Mouse (Mus musculus) heart, adult 2 months (tissue): ENCODE measurements around the gene Plet1. TPM values are rescaled to one million over a fixed set of nuclear protein-coding genes. Genes with fewer than 3 reads are reported as not detected.

Experiments
- DNase-seq, 2 experiments: peaks; one replicate each; pipeline ENCODE4 v3.0.0; 2021
- H3K27ac ChIP-seq: fragments of 200-600 bp; 2 replicates; pipeline ENCODE4 v1.8.1; 2022
- H3K27me3 ChIP-seq: fragments of 200-500 bp; 2 replicates; pipeline ENCODE4 v1.6.1; 2012; ENCODE audit warnings: mild to moderate bottlenecking, low read length, inconsistent platforms, mixed read lengths; ENCODE audit not compliant: control insufficient read depth, insufficient read depth
- H3K36me3 ChIP-seq: fragments of 200-500 bp; 2 replicates; pipeline ENCODE4 v1.6.1; 2012; ENCODE audit warnings: low read length, inconsistent platforms; ENCODE audit not compliant: control insufficient read depth, insufficient read depth
- H3K4me1 ChIP-seq: fragments of 200-500 bp; 2 replicates; pipeline ENCODE4 v1.6.1; 2011; ENCODE audit warnings: low read length; ENCODE audit not compliant: control insufficient read depth, insufficient read depth
- H3K4me3 ChIP-seq: fragments of 200-600 bp; 2 replicates; pipeline ENCODE4 v1.8.1; 2022
- H3K79me2 ChIP-seq: fragments of 200-500 bp; replicated peaks from 2 replicates; pipeline ENCODE4 v1.6.1; 2012; ENCODE audit warnings: mild to moderate bottlenecking, inconsistent platforms, low read length, moderate library complexity, mixed read lengths; ENCODE audit not compliant: control insufficient read depth, insufficient read depth
- H3K9ac ChIP-seq: fragments of 200-500 bp; 2 replicates; pipeline ENCODE4 v1.6.1; 2012; ENCODE audit warnings: low read depth, mild to moderate bottlenecking, control low read depth, inconsistent platforms, low read length, mixed read lengths
- CTCF ChIP-seq: fragments of 200-600 bp; IDR thresholded peaks from 2 replicates; pipeline ENCODE4 v1.8.1; 2022; ENCODE audit warnings: antibody characterized with exemption, mild to moderate bottlenecking, moderate library complexity
- EP300 ChIP-seq: fragments of 200-500 bp; IDR thresholded peaks from 2 replicates; pipeline ENCODE4 v1.6.1; 2011; ENCODE audit warnings: low read depth, low read length, control low read depth; ENCODE audit not compliant: insufficient read depth
- POLR2A ChIP-seq: fragments of 200-500 bp; IDR thresholded peaks from 2 replicates; pipeline ENCODE4 v1.6.1; 2011; ENCODE audit warnings: mild to moderate bottlenecking, low read depth, low read length, control low read depth; ENCODE audit not compliant: insufficient read depth
- WGBS: fragments of 180-500 bp; shearing (Covaris S2); methylation state at CpG from one replicate; pipeline ENCODE4 v1.1.7; 2018; 5-methylcytosine and 5-hydroxymethylcytosine counted together
- intact Hi-C: fragments of 180-260 bp; cut with DNase I; formaldehyde crosslinking; loops from one replicate; pipeline ENCODE4 v1.15.1; 2025
- polyA plus RNA-seq: library from polyadenylated mRNA; depleted of rRNA; stranded (reverse); fragments of >200 nt; gene quantifications from 2 replicates; pipeline ENCODE4 v1.2.3, GENCODE M21; 2012
- total RNA-seq, 2 experiments: library from RNA; stranded (reverse); gene quantifications; 2 replicates each; pipeline ENCODE4 v1.2.3; 2021

Gene Plet1
- total and polyA plus RNA-seq, 3 experiments, result 0.82 to 4.0 (median 2.0) TPM

DNA sequence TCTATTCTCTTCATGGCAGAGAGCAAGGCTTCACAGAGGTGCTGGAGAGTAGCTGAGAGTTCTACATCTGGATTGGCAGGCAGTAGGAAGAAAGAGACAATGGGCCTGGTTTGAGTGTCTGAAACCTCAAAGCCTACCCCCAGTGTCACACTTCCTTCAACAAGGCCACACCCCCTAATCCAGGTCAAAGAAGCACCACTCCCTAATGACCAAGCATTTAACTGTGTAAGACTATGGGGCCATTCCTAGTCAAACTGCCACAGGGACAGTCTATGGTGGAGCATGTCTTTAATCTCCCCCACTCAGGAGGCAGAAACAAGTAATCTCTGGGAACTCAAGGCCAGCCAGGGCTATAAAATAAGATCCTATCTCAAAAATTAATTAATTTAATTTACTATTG, 3.5 kb upstream of the Plet1 start:
- Histone ChIP-seq H3K27ac (no peak overlapping the region), H3K4me1 (no peaks in the 10 kb centered on the region; the same call in 1 of the 2 replicates), H3K79me2 (no peaks in the 10 kb centered on the region), H3K27me3 (no peaks in the 10 kb centered on the region), H3K36me3 (no peaks in the 10 kb centered on the region), H3K9ac (no peak overlapping the region), H3K4me3 (no peak overlapping the region)
- intact Hi-C loops, result no loop called here
- no peak for DNase-seq
- TF ChIP-seq POLR2A (no peak), EP300 (no peak), CTCF (no peak)

DNA sequence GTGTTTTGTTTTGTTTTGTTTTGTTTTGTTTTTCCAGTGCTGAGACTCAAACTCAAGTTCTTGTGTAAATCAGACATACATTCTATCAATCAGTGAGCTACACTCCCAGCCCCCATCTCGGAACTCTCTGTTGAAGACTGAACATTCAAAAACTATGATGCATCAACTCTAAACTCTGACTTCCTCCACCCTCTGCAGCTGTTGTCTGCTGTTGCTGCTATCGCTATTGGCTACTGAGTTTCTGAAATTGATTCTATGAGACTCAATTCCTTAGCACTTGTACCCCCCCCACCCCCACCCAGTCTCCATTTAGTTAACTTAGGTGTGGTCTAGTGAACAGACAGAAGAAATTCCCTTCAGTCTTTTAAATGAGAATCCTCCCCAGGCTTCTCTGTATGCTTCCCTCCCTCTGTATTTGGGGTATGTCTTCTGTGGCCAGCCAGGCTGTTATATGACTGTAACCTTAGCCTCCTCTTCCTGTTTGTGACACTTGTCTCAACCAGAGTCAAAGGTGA, 2.7 kb upstream of the Plet1 start:
- TF ChIP-seq EP300 (no peak), POLR2A (no peak), CTCF (no peak)
- Histone ChIP-seq H3K36me3 (no peaks in the 10 kb centered on the region), H3K9ac (no peak overlapping the region), H3K4me1 (no peaks in the 10 kb centered on the region; the same call in 1 of the 2 replicates), H3K27me3 (no peaks in the 10 kb centered on the region), H3K79me2 (no peaks in the 10 kb centered on the region), H3K27ac (no peak overlapping the region), H3K4me3 (no peak overlapping the region)
- WGBS, result 67% methylated on average over 2 of the region's 2 CpGs
- intact Hi-C loops, result no loop called here
- DNase-seq, result no peak

DNA sequence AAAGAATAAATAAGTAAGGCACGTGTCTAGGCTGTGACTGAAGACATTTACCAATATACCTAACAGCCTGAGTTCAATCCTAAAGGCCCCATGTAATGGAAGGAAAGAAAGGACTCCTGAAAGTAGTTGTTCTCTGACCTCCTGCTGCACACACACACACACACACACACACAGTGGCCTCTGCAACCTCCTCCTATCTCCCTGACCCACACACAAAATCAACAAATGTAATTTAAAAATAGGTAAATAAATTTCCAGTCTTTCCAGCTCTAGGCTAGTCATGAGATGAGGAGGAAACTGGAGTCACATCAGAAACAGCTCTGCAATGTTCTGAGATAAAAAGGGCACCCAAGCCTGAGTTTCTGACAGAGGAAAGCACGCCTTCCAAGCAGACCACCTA, 548 bp upstream of the Plet1 start:
- H3K79me2 ChIP-seq, result no peaks in the 10 kb centered on the region
- no peaks in the 10 kb centered on the region for H3K27me3 ChIP-seq
- 75% methylated on average over 2 of the region's 2 CpGs for WGBS
- no peak overlapping the region for H3K9ac ChIP-seq
- H3K36me3 ChIP-seq, result no peaks in the 10 kb centered on the region
- peaks cover 2% of the 10 kb centered on the region for H3K4me1 ChIP-seq
- intact Hi-C loops, result no loop called here
- H3K4me3 ChIP-seq, result no peak overlapping the region
- DNase-seq, result no peak
- no peak for TF ChIP-seq EP300
- no peak for TF ChIP-seq CTCF
- no peak overlapping the region for H3K27ac ChIP-seq

DNA sequence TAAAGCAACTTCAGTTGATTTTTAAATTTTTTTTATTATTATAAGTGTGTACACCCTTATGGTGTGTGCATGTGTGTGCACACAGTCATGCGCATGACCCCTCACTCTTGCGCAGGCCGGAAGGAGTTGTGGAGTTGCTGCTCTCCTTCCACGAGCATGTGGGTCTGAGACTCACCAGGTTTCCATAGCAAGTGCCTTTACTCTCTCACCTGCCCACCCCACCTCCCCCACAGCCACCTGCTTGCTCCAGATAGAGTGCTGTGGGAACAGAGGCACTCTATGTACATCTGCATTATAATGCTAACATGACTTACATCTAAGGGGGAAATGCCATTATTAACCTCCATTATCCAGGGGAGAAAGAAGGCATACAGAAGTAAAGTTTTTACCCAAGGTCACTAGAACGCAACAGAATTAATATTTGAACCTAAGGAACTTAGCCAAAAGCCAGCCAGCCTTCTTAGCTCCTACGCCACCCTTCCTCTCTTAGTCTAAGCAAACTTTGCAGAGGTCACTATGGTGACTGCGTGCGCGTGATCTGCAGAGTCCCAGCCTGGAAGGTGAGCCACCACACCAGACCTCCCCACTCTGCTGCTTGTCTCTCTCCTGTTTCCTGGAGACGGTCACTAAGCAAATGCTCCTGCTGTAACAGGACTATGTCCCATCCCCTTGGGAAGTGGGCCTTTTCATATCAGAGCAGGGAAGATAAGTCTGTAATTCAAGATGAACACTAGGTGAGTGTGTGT, 1.3 kb downstream of the Plet1 start:
- TF ChIP-seq POLR2A (no peak), CTCF (no peak), EP300 (no peak)
- 70% methylated on average over 10 of the region's 10 CpGs for WGBS
- intact Hi-C loops, result no loop called here
- Histone ChIP-seq H3K9ac (no peak overlapping the region), H3K79me2 (no peaks in the 10 kb centered on the region), H3K27ac (no peak overlapping the region), H3K36me3 (no peaks in the 10 kb centered on the region), H3K27me3 (no peaks in the 10 kb centered on the region), H3K4me3 (no peak overlapping the region), H3K4me1 (peaks cover 2% of the 10 kb centered on the region; the same call in 1 of the 2 replicates)
- DNase-seq, result peak in 1 of 2 experiments; percentile 15

DNA sequence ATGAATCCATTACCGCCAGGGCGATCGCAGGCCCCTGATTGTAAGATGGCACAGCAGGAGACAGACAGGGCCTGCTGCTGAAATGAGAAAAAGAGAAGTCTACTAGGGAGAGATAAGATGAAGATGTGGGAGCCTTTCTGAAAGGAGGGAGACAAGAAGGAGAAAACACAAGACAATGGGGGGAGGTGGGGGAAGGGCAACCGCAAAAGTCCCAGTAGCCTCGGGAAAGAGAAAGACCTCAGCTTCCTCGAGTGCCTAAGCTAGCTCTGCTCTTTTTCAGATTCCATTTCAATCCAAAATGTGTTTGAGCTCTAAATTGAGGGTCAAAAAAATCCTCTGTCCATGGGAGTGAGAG, 1.8 kb downstream of the Plet1 start:
- no peaks in the 10 kb centered on the region for H3K36me3 ChIP-seq
- intact Hi-C loops, result no loop called here
- no peak overlapping the region for H3K9ac ChIP-seq
- peaks cover 2% of the 10 kb centered on the region; the same call in 1 of the 2 replicates for H3K4me1 ChIP-seq
- H3K27ac ChIP-seq, result no peak overlapping the region
- no peaks in the 10 kb centered on the region for H3K27me3 ChIP-seq
- no peaks in the 10 kb centered on the region for H3K79me2 ChIP-seq
- DNase-seq, result no peak
- H3K4me3 ChIP-seq, result no peak overlapping the region
- no peak for TF ChIP-seq CTCF
- no peak for TF ChIP-seq POLR2A
- TF ChIP-seq EP300, result no peak
- WGBS, result 41% methylated on average over 6 of the region's 6 CpGs

DNA sequence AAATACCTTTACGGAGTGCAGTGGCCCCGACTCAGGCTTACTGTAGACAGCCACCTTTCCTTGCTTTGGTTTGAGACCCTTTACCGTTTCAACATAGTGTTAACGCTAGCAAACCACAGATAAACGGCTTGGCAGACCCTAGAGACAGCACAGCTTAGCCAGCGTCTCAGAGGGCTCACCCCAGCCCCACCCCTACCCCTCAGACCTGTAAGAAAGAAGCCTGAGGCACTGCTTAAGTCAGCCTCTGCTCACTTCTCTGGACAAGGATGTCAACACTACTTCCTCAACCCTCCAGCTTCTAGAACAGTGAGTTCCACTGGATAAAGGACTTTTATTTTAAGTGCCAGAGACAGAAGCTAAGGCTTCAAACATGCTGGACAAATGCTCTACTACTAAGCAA, 2.2 kb downstream of the Plet1 start:
- H3K79me2 ChIP-seq, result no peaks in the 10 kb centered on the region
- no peaks in the 10 kb centered on the region for H3K36me3 ChIP-seq
- no peak overlapping the region for H3K9ac ChIP-seq
- TF ChIP-seq POLR2A (no peak), EP300 (no peak), CTCF (no peak)
- no peak overlapping the region for H3K27ac ChIP-seq
- WGBS, result 32% methylated on average over 6 of the region's 6 CpGs
- no peaks in the 10 kb centered on the region for H3K27me3 ChIP-seq
- intact Hi-C loops, result no loop called here
- H3K4me3 ChIP-seq, result no peak overlapping the region
- no peak for DNase-seq
- H3K4me1 ChIP-seq, result peaks cover 2% of the 10 kb centered on the region; the same call in 1 of the 2 replicates
